Mouse (Mus musculus) MEL (cell line): ENCODE measurements around the gene Cyb5rl.

Experiments used
- CTCF ChIP-seq, 3 experiments: IDR thresholded peaks in 2 of 3; conservative IDR thresholded peaks in 1 of 3; 2 replicates each; pipeline ENCODE4 v1.5.1; 2011 to 2012; ENCODE audit warnings: low read length in 3 of 3, low read depth in 2 of 3, mild to moderate bottlenecking in 2 of 3, improper control_type of control experiment in 1 of 3, inconsistent platforms in 1 of 3, mixed read lengths in 1 of 3, moderate library complexity in 1 of 3; ENCODE audit not compliant: control insufficient read depth in 1 of 3, insufficient read depth in 1 of 3, poor library complexity in 1 of 3, severe bottlenecking in 1 of 3
- ELF1 ChIP-seq: IDR thresholded peaks from 2 replicates; pipeline ENCODE4 v1.6.1; 2014; ENCODE audit warnings: low read depth, mild to moderate bottlenecking, inconsistent platforms, low read length, improper control_type of control experiment, moderate library complexity
- EP300 ChIP-seq, 2 experiments: IDR thresholded peaks; 2 replicates each; pipeline ENCODE4 v1.6.1; 2011; ENCODE audit warnings: improper control_type of control experiment in 2 of 2, low read length in 2 of 2, low read depth in 1 of 2, mild to moderate bottlenecking in 1 of 2
- GATA1 ChIP-seq: IDR thresholded peaks from 2 replicates; pipeline ENCODE4 v1.6.1; 2011; ENCODE audit warnings: low read depth, low read length, improper control_type of control experiment
- NELFE ChIP-seq: IDR thresholded peaks from 2 replicates; pipeline ENCODE4 v1.6.1; 2011; ENCODE audit warnings: low read depth, low read length, improper control_type of control experiment
- POLR2AphosphoS5 ChIP-seq: IDR thresholded peaks from 2 replicates; pipeline ENCODE4 v1.6.1; 2012; ENCODE audit warnings: low read depth, borderline replicate concordance, mild to moderate bottlenecking, inconsistent platforms, low read length, moderate library complexity, mixed read lengths
- USF1 ChIP-seq: IDR thresholded peaks from 2 replicates; pipeline ENCODE4 v1.6.1; 2014; ENCODE audit warnings: low read depth, mild to moderate bottlenecking, inconsistent platforms, low read length, improper control_type of control experiment, moderate library complexity

- TF ChIP-seq CTCF (IDR thresholded peaks at IDR 0.05 in 2 of 3, conservative IDR thresholded peaks at IDR 0.05 in 1 of 3; ENCODE audit: control insufficient read depth in 1 of 3, insufficient read depth in 1 of 3, low read depth in 2 of 3, low read length in 3 of 3, poor library complexity in 1 of 3, severe bottlenecking in 1 of 3) (no peak), GATA1 (no peak), USF1 (no peak), ELF1 (no peak), EP300 (IDR thresholded peaks at IDR 0.05; ENCODE audit: low read depth in 1 of 2, low read length in 2 of 2) (no peak), NELFE (no peak), POLR2AphosphoS5 (no peak)
Measured at GRCm38 (mm10) chr4:107078894-107079293, 12.1 kb downstream of the Cyb5rl start.
